Mouse (Mus musculus) brain, embryonic 14.5 days (tissue): ENCODE measurements around the gene Vps35l.

Experiments
- CTCF ChIP-seq: fragments of 200-500 bp; IDR thresholded peaks from 2 replicates; pipeline ENCODE4 v1.5.1; 2012; ENCODE audit warnings: inconsistent platforms, mild to moderate bottlenecking, moderate library complexity, borderline replicate concordance; ENCODE audit not compliant: insufficient read depth, insufficient read length; ENCODE audit errors: extremely low read depth
- POLR2A ChIP-seq: fragments of 200-500 bp; IDR thresholded peaks from 2 replicates; pipeline ENCODE4 v1.6.1; 2012; ENCODE audit warnings: mild to moderate bottlenecking, inconsistent platforms, borderline replicate concordance; ENCODE audit not compliant: poor library complexity, insufficient read depth, insufficient read length, severe bottlenecking; ENCODE audit errors: extremely low read depth

DNA sequence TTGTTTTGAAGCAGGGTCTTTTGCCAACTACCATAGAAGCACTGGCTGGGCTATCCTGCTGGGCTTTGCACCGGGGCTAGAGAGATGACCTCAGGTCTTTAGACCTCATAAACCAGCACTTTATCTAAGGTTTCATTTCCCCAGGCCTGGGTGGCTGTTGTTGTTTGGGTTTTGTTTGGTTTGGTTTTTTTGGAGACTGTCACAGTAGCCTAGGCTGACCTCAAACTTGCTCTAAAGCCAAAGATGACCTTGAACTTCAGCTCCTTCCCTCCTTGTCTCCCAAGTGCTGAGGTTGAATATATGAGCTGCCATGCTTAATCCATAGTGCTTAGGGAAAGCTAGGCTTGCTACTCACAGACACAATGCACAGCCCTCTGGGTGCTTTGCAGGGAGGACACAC, 79.6 kb downstream of the Vps35l start:
- no peak for TF ChIP-seq CTCF
- TF ChIP-seq POLR2A: no peak
